Mouse (Mus musculus) ES-Bruce4 (cell line): ENCODE data around the gene Cckbr.

Experiments
- EP300 ChIP-seq: IDR thresholded peaks from 2 replicates; pipeline ENCODE4 v1.6.1; 2011; ENCODE audit warnings: low read depth, low read length; ENCODE audit not compliant: insufficient read depth
- POLR2A ChIP-seq: IDR thresholded peaks from one replicate; pipeline ENCODE4 v1.8.1; 2011; ENCODE audit warnings: low read length; ENCODE audit not compliant: insufficient read depth

GRCm38 (mm10) chr7:105472607-105473006 is 47.1 kb downstream of the Cckbr start:
- TF ChIP-seq POLR2A (no peak), EP300 (no peak)
